Mouse (Mus musculus) kidney, adult 2 months (tissue): ENCODE measurements around the gene Ppp6r2.

Experiments
- CTCF ChIP-seq: fragments of 200-500 bp; conservative IDR thresholded peaks from 2 replicates; pipeline ENCODE4 v1.5.1; 2011; ENCODE audit warnings: low read depth, mild to moderate bottlenecking, control low read depth, low read length, moderate library complexity, mixed read lengths; ENCODE audit not compliant: insufficient read depth, insufficient read length
- POLR2A ChIP-seq: fragments of 200-500 bp; IDR thresholded peaks from one replicate; pipeline ENCODE4 v1.6.1; 2011; ENCODE audit warnings: low read depth, low read length, control low read depth

- TF ChIP-seq POLR2A (no peak), CTCF (no peak)
Measured at GRCm38 (mm10) chr15:89207457-89207856, 3.9 kb upstream of the Ppp6r2 start.
